Mouse (Mus musculus) forebrain, embryonic 15.5 days (tissue): ENCODE measurements around the gene Kcnj14. TPM values are rescaled to one million over a fixed set of nuclear protein-coding genes. Genes with fewer than 3 reads are reported as not detected.

ENCODE experiments used
- ATAC-seq: fragments of 200-750 bp; cut with Nextera tagmentation; replicated peaks from 2 replicates; pipeline ENCODE4 v1.8.0; 2017; ENCODE audit warnings: mild to moderate bottlenecking, moderate TSS enrichment, moderate library complexity
- H3K27ac ChIP-seq: fragments of 300-500 bp; sonication (generic); replicated peaks from 2 replicates; pipeline ENCODE4 v1.5.1; 2015; ENCODE audit warnings: mild to moderate bottlenecking, inconsistent platforms
- H3K27me3 ChIP-seq: fragments of 300-500 bp; sonication (generic); 2 replicates; pipeline ENCODE4 v1.6.1; 2015; ENCODE audit warnings: inconsistent platforms
- H3K36me3 ChIP-seq: fragments of 300-500 bp; sonication (generic); 2 replicates; pipeline ENCODE4 v1.6.1; 2015; ENCODE audit warnings: mild to moderate bottlenecking, inconsistent platforms
- H3K4me1 ChIP-seq: fragments of 300-500 bp; sonication (generic); 2 replicates; pipeline ENCODE4 v1.6.1; 2015; ENCODE audit warnings: inconsistent platforms
- H3K4me2 ChIP-seq: fragments of 300-500 bp; sonication (generic); replicated peaks from 2 replicates; pipeline ENCODE4 v1.6.1; 2015; ENCODE audit warnings: mild to moderate bottlenecking, inconsistent platforms
- H3K4me3 ChIP-seq: fragments of 300-500 bp; sonication (generic); 2 replicates; pipeline ENCODE4 v1.5.1; 2015; ENCODE audit warnings: mild to moderate bottlenecking, inconsistent platforms
- H3K9ac ChIP-seq: fragments of 300-500 bp; sonication (generic); replicated peaks from 2 replicates; pipeline ENCODE4 v1.6.1; 2015; ENCODE audit warnings: mild to moderate bottlenecking, inconsistent platforms
- H3K9me3 ChIP-seq: fragments of 300-500 bp; sonication (generic); 2 replicates; pipeline ENCODE4 v1.6.1; 2016; ENCODE audit warnings: inconsistent platforms
- WGBS: fragments of 180-500 bp; shearing (Covaris S2); methylation state at CpG from one replicate; pipeline ENCODE4 v1.1.7; 2015; ENCODE audit warnings: mixed read lengths; 5-methylcytosine and 5-hydroxymethylcytosine counted together
- polyA plus RNA-seq: library from polyadenylated mRNA; unstranded; fragments of >200 nt; fragmentation: Nextera tagmentation; extraction: Ambion mirVana; gene quantifications from 2 replicates; pipeline ENCODE4 v1.2.1, GENCODE M21; 2015

Gene Kcnj14
- polyA plus RNA-seq = 0.55 and 0.98 TPM in 2 replicates

- no peaks in the 10 kb centered on the region for H3K27me3 ChIP-seq
- no peak within 1 kb of the TSS for H3K4me2 ChIP-seq
- peaks cover 52% of the 10 kb centered on the region for H3K36me3 ChIP-seq
- ATAC-seq = no peak
- H3K27ac ChIP-seq = no peak within 1 kb of the TSS
- 71% methylated on average over 7 of the region's 7 CpGs for WGBS
- H3K9ac ChIP-seq = no peak within 1 kb of the TSS
- no peaks in the 10 kb centered on the region for H3K9me3 ChIP-seq
- H3K4me1 ChIP-seq = peaks cover 4% of the 10 kb centered on the region
- no peak within 1 kb of the TSS for H3K4me3 ChIP-seq
These were observed at the start of gene Kcnj14 for GRCm38 (mm10) chr7:45824598-45824997. Kcnj14 (minus strand) TSS chr7:45824782.

GRCm38 (mm10) chr7:45873061-45873947 is 48.7 kb upstream of the Kcnj14 start:
- H3K27me3 ChIP-seq = peaks cover 12% of the 10 kb centered on the region; the same call in 1 of the 2 replicates
- ATAC-seq = peak; percentile 53
- WGBS = 3% methylated on average over 27 of the region's 28 CpGs
- peak overlapping the region; percentile 74 for H3K4me2 ChIP-seq
- peaks cover 27% of the 10 kb centered on the region for H3K36me3 ChIP-seq
- peak overlapping the region; percentile 77 for H3K4me3 ChIP-seq
- peak overlapping the region; percentile 81 for H3K27ac ChIP-seq
- peak overlapping the region; percentile 88 for H3K9ac ChIP-seq
- no peaks in the 10 kb centered on the region for H3K9me3 ChIP-seq
- H3K4me1 ChIP-seq = peaks cover 40% of the 10 kb centered on the region

GRCm38 (mm10) chr7:45872624-45873023 is 48.0 kb upstream of the Kcnj14 start, which contains the start of gene Kdelr1:
Kdelr1 (plus strand) TSS chr7:45872772.
- peak within 1 kb of the TSS; percentile 88 for H3K9ac ChIP-seq
- peaks cover 12% of the 10 kb centered on the region; the same call in 1 of the 2 replicates for H3K27me3 ChIP-seq
- H3K4me1 ChIP-seq = peaks cover 47% of the 10 kb centered on the region
- H3K27ac ChIP-seq = peak within 1 kb of the TSS; percentile 81
- WGBS = 1% methylated on average over 18 of the region's 18 CpGs
- peak; percentile 72 for ATAC-seq
- no peaks in the 10 kb centered on the region for H3K9me3 ChIP-seq
- peak within 1 kb of the TSS; percentile 77 for H3K4me3 ChIP-seq
- peaks cover 23% of the 10 kb centered on the region for H3K36me3 ChIP-seq
- H3K4me2 ChIP-seq = peak within 1 kb of the TSS; percentile 74

- ATAC-seq = no peak
- peak overlapping the region; percentile 38 for H3K4me3 ChIP-seq
- H3K27me3 ChIP-seq = peaks cover 12% of the 10 kb centered on the region; the same call in 1 of the 2 replicates
- H3K4me1 ChIP-seq = peaks cover 53% of the 10 kb centered on the region
- H3K9ac ChIP-seq = peak overlapping the region; percentile 49
- H3K9me3 ChIP-seq = no peaks in the 10 kb centered on the region
- 2% methylated on average over 30 of the region's 30 CpGs for WGBS
- H3K27ac ChIP-seq = no peak overlapping the region
- H3K36me3 ChIP-seq = peaks cover 1% of the 10 kb centered on the region; the same call in 1 of the 2 replicates
- peak overlapping the region; percentile 58 for H3K4me2 ChIP-seq
These were observed 45.9 kb upstream of the Kcnj14 start for GRCm38 (mm10) chr7:45870282-45871058.

DNA sequence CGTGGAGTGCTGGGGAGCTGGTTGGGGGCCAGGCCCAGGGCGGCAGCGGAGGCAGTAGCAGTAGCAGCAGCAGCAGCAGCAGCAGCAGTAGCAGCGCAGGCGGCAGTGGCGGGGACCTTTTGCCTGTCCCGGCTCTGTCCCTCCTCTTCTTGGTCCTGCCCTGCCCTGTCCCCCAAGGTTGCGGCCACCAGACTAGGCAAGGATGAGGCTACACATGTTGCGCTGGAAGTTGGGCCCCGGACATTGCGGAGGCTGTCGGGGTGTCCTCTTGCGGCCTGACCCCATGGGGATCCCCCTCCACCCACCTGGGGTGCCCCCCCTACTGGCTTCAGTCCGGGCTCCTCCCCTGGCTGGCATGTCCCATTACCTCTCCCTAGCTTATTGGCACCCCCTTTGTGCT is 45.2 kb upstream of the Kcnj14 start:
- no peaks in the 10 kb centered on the region for H3K36me3 ChIP-seq

GRCm38 (mm10) chr7:45869107-45869670 is 44.6 kb upstream of the Kcnj14 start:
- H3K4me3 ChIP-seq = peak overlapping the region; percentile 38
- H3K9me3 ChIP-seq = no peaks in the 10 kb centered on the region
- H3K4me1 ChIP-seq = peaks cover 42% of the 10 kb centered on the region
- 20% methylated on average over 8 of the region's 8 CpGs for WGBS
- peak overlapping the region; percentile 58 for H3K4me2 ChIP-seq
- H3K9ac ChIP-seq = 0 out of 2 replicates have a peak overlapping the region, but pooled peaks have one; percentile 17
- no peaks in the 10 kb centered on the region for H3K36me3 ChIP-seq
- H3K27ac ChIP-seq = no peak overlapping the region; the same call in 1 of the 2 replicates
- peaks cover 12% of the 10 kb centered on the region; the same call in 1 of the 2 replicates for H3K27me3 ChIP-seq
- ATAC-seq = no peak

More for the DNA sequence above, 45.2 kb upstream of the Kcnj14 start:
- Histone ChIP-seq H3K4me2 (peak overlapping the region; percentile 58), H3K9me3 (no peaks in the 10 kb centered on the region), H3K4me1 (peaks cover 48% of the 10 kb centered on the region), H3K4me3 (peak overlapping the region; percentile 38), H3K27me3 (peaks cover 12% of the 10 kb centered on the region; the same call in 1 of the 2 replicates), H3K27ac (no peak overlapping the region; the same call in 1 of the 2 replicates), H3K9ac (0 out of 2 replicates have a peak overlapping the region, but pooled peaks have one; percentile 49)
- ATAC-seq = no peak
- WGBS = 7% methylated on average over 13 of the region's 14 CpGs

DNA sequence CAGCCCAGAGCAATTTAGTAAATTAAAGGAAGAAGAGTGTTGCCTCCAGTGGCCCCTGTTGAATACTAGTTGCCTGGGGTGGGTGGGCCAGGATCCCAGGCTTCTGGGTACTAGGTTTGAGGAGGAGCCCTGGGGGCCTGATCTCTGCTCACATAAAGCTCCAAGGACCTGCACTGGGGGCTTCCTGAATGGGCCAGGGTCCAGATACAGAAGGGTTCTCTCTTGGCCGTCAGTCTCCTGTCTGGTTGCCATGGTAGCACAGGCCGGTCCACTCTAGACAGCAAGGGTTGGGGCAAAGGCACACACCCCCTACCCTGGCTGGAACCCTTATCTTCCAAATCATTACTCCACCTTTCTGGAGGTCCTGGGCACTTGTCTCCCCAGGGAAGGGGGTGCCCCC is 43.3 kb upstream of the Kcnj14 start:
- Histone ChIP-seq H3K27me3 (peaks cover 12% of the 10 kb centered on the region; the same call in 1 of the 2 replicates), H3K27ac (peak overlapping the region; percentile 23; the same call in 1 of the 2 replicates), H3K4me2 (peak overlapping the region; percentile 55), H3K9ac (no peak overlapping the region), H3K36me3 (no peaks in the 10 kb centered on the region), H3K4me1 (peaks cover 34% of the 10 kb centered on the region), H3K9me3 (no peaks in the 10 kb centered on the region), H3K4me3 (no peak overlapping the region; the same call in 1 of the 2 replicates)
- WGBS = 2% methylated on average over 2 of the region's 2 CpGs
- ATAC-seq = no peak

DNA sequence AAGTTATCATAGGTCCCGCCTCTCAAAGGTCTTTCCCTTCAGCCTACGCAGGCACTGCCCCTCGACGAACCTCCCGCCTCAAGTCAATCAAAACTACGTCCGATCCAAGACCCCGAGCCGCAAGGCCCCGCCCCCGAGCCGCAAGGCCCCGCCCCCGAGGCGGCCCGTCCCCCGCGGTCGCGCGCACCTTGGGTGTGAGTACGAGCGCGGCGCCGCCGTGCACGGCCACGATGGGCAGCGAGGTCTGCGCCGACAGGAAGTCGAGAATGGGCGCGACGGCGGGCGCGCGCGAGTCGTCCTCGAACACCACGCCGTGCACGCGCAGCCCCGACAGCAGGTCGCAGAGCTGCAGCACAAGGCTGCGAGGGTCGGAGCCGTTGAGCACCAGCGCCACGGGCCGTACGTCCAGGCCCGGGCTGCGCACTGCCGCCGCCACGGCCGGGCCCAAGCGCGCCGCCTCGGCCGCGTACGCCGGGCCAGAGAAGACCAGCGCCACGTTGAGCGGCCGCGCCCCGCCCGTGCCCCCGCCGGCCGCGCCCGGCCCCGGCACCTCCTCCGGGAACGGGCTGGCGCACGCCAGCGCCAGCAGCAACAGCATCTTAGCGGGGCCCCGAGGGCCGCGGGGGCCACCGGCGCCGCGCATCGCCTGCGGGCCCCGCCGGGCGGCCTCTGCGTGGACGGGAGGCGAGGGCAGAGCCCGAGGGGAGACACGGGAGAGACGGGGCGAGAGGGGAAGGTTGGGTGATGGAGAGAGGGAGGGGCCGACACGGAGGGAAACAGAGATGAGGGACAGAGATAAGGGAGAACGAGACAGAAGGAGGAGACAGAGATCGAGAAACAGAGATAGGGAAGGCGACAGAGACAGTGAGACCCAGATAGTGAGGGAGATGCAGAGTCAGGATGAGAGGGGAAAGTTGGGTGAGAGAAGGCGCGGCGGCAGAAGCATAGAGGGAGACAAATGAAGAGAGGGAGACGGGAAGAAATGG is 41.6 kb upstream of the Kcnj14 start:
- Histone ChIP-seq H3K36me3 (no peaks in the 10 kb centered on the region), H3K4me1 (peaks cover 34% of the 10 kb centered on the region), H3K27me3 (peaks cover 14% of the 10 kb centered on the region; the same call in 1 of the 2 replicates), H3K9me3 (no peaks in the 10 kb centered on the region), H3K4me2 (peak overlapping the region; percentile 55), H3K4me3 (peak overlapping the region; percentile 52), H3K9ac (peak overlapping the region; percentile 68), H3K27ac (peak overlapping the region; percentile 46)
- peak; percentile 63 for ATAC-seq
- under 1% methylated on average over 115 of the region's 117 CpGs for WGBS

- Histone ChIP-seq H3K27me3 (peaks cover 10% of the 10 kb centered on the region; the same call in 1 of the 2 replicates), H3K4me1 (peaks cover 19% of the 10 kb centered on the region), H3K36me3 (no peaks in the 10 kb centered on the region), H3K9me3 (no peaks in the 10 kb centered on the region), H3K9ac (no peak overlapping the region), H3K27ac (no peak overlapping the region), H3K4me3 (no peak overlapping the region), H3K4me2 (no peak overlapping the region)
- ATAC-seq = no peak
- WGBS = 71% methylated on average over 3 of the region's 3 CpGs
These were observed 39.9 kb upstream of the Kcnj14 start for GRCm38 (mm10) chr7:45864435-45864834.

- Histone ChIP-seq H3K9ac (no peak overlapping the region), H3K4me1 (peaks cover 13% of the 10 kb centered on the region), H3K9me3 (no peaks in the 10 kb centered on the region), H3K27me3 (peaks cover 11% of the 10 kb centered on the region), H3K4me2 (no peak overlapping the region), H3K27ac (no peak overlapping the region), H3K4me3 (no peak overlapping the region), H3K36me3 (no peaks in the 10 kb centered on the region)
- WGBS = 90% methylated on average over 7 of the region's 7 CpGs
- no peak for ATAC-seq
These were observed 38.2 kb upstream of the Kcnj14 start for GRCm38 (mm10) chr7:45862804-45863203.
